Mouse (Mus musculus) lung, adult 2 months (tissue): ENCODE measurements around the gene Olfr741.

Experiments
- CTCF ChIP-seq: fragments of 200-500 bp; IDR thresholded peaks from 2 replicates; pipeline ENCODE4 v1.5.1; 2011; ENCODE audit warnings: mild to moderate bottlenecking, low read length, control low read depth; ENCODE audit not compliant: insufficient read depth
- POLR2A ChIP-seq: fragments of 200-500 bp; IDR thresholded peaks from 2 replicates; pipeline ENCODE4 v1.6.1; 2011; ENCODE audit warnings: low read depth, mild to moderate bottlenecking, control low read depth, low read length, borderline replicate concordance; ENCODE audit errors: extremely low read depth

DNA sequence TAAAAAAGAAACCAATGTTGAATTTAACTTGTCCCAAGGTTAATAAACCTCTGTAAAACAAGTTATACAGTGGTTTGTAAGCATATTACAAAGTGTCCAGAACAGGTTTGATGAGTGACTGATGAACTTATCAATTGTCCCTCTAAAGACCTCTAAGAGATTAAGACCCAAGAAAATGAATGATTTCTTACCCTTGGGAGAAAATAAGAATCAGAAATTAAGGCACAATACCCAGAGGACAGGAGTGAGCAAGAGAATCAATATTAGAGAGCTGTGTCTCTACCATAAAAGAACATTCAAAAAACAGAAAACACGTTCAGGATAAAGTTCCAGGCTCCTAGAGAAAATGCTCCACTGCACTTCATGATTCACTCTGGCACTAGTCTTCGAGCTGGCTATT lies 30.8 kb downstream of the Olfr741 start, which contains the start of gene Olfr742:
- TF ChIP-seq POLR2A (no peak), CTCF (no peak)
